Mouse (Mus musculus) activated CD4-positive, CD25-positive, alpha-beta regulatory T cell, adult 4 months (primary cell): ENCODE results near the gene Rptor. TPM values are rescaled to one million over a fixed set of nuclear protein-coding genes. Genes with fewer than 3 reads are reported as not detected.

Experiments used
- ATAC-seq: one replicate; pipeline ENCODE4 v1.8.0; 2017
- polyA plus RNA-seq, 2 experiments: library from polyadenylated mRNA; unstranded; fragments of 100-300 nt; shearing (Covaris generic); gene quantifications; one replicate each; pipeline ENCODE4 v1.2.1; 2017

The Rptor gene
- polyA plus RNA-seq, 2 experiments from 2014 or later = 6.1 to 6.6 TPM

DNA sequence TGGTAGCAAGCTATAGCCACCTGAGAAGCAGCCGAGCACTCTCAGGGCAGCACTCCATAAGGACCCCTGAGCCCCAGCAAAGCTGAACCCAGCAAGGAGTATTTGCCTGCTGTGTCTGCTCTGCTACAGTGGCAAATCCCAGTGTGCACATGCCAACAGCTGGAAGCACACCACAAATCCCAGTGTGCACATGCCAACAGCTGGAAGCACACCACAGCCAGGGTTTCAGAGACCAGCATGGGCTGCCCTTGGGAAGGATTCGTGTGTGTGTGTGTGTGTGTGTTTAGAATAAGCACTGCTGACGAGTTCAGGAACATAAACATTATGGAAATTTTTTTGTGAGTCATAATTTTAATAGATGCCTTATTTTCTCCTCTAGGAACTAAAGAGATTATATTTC is 265.4 kb downstream of the Rptor start:
- no peak for ATAC-seq

GRCm38 (mm10) chr11:119868556-119868955 is 265.9 kb downstream of the Rptor start:
- ATAC-seq = no peak

DNA sequence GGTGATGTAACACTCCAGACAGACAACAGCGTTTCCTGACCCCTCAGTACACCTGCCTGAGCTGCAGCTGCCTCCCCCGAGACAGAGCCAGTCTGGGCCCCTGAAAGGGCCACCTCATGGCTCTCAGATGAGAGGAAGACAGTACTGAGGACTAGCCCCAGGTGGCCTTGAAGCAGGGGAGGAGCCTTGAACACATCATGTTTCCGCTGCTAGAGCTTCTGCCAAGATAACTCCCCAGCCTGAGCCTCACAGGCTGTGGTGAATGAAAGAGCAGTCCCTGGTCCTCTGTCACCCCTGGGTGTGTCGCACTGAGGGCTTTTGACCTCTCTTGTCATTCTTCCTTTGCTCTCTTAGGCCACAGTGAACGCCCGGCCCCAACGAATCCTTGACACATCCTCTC is 268.4 kb downstream of the Rptor start:
- ATAC-seq = no peak

DNA sequence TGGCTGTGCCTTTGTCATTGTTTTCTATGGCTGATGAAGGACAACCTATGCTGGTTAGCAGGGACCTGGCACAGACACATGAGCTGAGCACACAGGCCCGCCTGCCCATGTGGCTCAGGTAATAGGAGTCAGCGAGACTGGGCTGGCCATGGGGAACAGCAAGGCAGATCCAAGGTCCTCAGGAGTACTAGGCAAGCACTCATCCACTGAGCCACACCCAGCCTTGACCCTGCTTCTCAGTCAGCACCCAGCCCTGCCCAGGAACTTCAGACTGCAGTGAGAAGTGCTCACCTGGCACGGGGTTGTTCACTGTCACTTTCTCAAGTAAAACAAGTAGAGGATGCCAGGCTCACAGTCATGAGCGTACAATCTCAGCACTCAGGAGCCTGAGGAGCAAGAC is 270.9 kb downstream of the Rptor start:
- ATAC-seq = no peak

DNA sequence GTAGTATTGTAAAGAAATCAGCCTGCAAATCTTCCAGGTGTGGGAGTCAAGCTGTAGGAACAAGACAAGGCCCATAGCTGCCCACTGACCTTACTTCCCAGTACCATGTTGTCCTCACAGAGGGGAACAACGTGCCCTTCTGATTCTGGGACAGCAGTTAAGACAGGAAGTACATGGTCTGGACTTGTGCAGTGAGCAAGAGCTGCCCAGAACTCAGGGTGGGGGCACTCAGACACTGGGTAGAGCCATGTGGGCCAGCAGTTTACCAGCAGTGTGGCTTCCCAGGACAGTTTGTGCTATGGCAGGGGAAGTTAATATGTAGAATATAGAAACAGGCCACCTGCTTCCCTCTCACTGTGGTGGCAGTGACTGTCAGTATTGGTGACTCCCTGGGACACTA is 272.1 kb downstream of the Rptor start:
- no peak for ATAC-seq

DNA sequence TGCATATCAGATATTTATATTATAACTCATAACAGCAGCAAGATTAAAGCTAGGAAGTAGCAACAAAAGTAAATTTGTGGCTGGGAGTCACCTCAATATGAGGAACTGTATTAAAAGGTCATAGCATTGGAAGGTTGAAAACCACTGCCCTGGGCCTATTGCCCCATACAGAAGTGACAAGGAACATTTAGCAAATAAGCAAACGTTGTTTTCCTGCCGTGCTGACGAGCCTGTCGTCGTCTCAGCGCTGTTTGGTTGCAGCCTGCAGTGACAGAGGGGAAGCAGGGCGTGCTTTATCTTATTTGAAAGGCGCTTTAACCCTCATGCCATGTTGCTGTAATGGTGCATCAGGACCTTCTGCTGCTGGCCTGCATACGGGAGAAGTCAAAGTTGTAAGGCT is 273.0 kb downstream of the Rptor start:
- no peak for ATAC-seq

GRCm38 (mm10) chr11:119877124-119877523 is 274.4 kb downstream of the Rptor start:
- no peak for ATAC-seq

- no peak for ATAC-seq
These were observed 276.9 kb downstream of the Rptor start for GRCm38 (mm10) chr11:119879573-119879972.

GRCm38 (mm10) chr11:119883646-119884045 is 280.9 kb downstream of the Rptor start:
- no peak for ATAC-seq

DNA sequence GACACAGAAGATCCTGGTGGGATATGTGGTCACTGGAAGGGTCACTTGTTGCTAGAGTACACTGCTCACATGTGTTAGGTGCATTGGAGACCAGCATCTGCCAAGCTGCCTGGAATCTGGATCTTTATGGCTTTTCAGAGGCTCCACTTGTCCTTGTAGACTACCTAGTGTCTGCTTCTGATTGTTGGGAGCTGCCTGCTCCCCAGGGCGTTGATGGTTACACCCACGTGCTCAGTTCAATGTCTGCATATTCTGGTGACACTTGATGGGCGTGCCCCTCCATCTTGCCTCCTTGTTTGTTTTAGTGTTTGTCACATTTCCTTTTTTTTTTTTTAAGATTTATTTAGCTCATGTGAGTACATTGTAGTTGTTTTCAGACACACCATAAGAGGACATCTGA is 287.3 kb downstream of the Rptor start:
- no peak for ATAC-seq

- no peak for ATAC-seq
These were observed 289.0 kb downstream of the Rptor start for GRCm38 (mm10) chr11:119891601-119892215.

DNA sequence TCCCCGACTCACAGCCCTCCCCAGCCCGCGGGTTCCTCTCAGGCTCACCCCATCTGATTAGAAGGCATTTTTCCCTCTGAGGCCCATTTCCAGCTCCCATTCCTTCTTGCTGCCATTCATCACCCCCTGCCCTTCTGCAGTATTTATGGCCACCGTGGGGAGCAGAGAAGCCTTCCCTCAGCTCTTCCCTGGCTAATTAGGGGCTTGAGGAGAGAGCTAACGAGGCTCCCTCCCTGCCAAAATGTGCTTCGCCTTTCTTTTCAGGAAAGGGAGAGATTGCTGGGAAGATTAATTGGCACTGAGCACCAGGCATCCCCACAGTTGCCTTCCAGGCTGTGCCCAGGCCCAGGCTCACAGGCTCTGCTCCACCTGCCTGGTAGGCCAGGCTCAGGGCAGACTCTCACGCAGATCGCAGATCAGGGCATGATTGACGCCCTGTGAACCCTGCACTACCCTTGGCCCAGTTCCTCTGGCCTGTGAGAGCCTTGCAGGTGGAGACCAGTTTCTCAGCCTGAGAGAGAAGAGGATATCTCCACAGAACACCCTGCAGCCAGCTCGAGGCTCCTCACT is 291.0 kb downstream of the Rptor start:
- no peak for ATAC-seq

GRCm38 (mm10) chr11:119894634-119895033 is 291.9 kb downstream of the Rptor start:
- no peak for ATAC-seq

- no peak for ATAC-seq
These were observed 294.3 kb downstream of the Rptor start for GRCm38 (mm10) chr11:119897041-119897440.

DNA sequence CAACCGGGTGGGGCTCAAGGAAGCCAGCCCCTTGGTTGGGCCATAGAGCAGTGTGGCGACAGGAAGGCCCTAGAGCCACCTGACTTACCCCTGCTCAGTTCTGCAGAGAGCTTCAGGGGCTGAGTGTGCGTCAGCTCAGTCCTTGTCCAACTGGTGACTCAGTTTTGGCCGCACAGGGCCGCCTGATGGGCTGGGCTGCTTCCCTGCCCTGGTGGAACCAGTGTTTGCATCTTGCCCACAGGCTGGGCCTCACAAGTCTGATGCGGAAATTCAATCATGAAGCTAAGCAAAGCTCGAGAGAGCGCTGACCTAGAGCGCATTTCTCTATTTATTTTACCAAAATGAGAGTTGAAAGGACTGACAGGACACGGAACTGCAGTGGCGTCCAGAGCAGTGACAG is 296.3 kb downstream of the Rptor start:
- no peak for ATAC-seq

DNA sequence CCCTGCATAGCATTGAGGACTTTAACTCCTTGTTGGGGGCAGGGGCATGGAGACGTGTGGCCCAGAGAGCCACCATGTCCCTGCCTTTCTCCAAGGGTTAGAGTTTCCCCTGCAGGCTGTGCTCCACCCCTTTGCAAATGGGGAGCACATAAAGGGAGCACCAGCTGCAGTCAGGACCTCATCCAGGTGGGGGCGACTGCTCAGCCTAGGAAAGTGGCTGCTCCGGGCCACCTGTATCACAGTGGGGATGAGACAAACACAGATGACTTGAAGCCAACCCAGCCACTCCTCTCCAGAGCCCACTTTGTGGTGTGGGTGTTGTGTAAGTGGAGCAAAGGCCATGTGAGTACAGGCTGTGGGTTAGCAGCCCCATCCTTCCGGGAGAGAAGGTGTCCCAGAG is 298.5 kb downstream of the Rptor start:
- ATAC-seq = no peak

DNA sequence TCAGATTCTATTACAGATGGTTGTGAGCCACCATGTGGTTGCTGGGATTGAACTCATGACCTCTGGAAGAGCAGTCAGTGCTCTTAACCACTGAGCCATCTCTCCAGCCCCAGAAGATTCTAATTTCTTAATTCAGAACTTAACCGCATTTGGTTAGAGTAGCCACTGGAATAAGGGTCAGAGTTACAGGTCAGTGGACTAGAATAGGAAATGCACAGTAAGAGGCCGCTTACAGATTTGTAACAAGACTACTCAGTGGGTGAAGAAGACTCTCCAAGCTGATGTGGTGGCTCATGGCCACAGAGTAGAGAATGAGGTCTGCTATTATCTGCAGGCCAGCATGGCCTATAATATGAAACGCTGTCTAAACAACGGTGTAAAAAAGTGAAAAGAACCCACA is 300.2 kb downstream of the Rptor start:
- ATAC-seq = no peak

- ATAC-seq = peak; percentile 36
These were observed 302.0 kb downstream of the Rptor start for GRCm38 (mm10) chr11:119904621-119905286.

DNA sequence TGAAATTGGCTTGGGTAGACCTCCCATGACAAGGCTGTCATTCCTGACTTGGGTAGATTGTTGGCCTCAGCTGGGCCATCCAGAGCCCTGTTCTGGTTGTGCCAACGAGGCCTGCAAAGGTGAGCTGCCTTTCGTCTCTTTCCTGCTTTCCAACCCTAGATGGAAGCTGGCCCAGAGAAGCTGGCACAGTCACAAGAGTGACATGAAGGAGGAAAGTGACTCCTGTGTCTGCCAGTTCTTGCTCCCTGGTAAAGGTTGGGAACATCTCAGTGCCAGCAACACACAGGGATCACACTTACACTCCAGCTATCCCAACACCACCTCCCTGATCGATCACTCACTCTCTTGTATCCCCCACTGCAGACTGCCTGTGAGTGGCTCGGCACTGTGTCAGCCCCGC is 303.1 kb downstream of the Rptor start:
- ATAC-seq = no peak

DNA sequence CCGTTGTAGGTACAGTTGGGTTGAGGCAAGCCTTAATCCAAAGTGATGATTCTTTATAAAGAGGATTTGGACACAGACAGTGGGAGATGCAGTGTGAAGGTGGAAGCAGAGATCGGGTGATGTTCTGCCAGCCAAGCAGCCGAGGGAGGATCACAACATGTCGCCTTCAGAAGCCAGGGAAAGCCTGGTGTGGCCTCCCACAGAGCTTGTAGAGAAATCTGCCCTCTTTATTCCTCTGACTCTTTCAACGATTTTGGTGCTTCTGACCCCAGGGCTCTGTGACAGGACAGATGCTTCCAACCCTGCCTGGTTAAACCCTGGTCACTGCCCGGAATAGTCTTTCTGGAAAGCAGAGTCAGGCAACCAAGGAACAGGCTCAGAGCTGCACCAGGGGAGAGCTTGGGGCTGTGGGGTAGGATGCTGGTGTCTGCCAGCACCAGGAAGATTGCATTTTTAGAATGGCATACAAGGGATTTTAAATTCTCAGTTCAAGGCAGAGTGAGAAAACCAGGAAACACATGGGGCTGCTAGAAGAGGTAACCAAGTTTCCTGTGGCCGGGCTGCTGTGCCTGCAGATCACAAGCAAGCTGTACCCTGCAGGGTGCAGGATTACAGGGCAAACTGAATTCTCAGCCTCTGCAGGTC is 304.4 kb downstream of the Rptor start:
- no peak for ATAC-seq

GRCm38 (mm10) chr11:119907711-119908110 is 305.0 kb downstream of the Rptor start:
- no peak for ATAC-seq

- ATAC-seq = no peak
These were observed 306.7 kb downstream of the Rptor start for GRCm38 (mm10) chr11:119909436-119909835.

- ATAC-seq = no peak
These were observed 310.1 kb downstream of the Rptor start for GRCm38 (mm10) chr11:119912845-119913244.
